Mouse (Mus musculus): ENCODE data around the gene Mrpl37. TPM values are rescaled to one million over a fixed set of nuclear protein-coding genes. Genes with fewer than 3 reads are reported as not detected.

The Mrpl37 gene
- polyA plus RNA-seq, 1 experiment from 2014 or later, result 78.1 TPM

DNA sequence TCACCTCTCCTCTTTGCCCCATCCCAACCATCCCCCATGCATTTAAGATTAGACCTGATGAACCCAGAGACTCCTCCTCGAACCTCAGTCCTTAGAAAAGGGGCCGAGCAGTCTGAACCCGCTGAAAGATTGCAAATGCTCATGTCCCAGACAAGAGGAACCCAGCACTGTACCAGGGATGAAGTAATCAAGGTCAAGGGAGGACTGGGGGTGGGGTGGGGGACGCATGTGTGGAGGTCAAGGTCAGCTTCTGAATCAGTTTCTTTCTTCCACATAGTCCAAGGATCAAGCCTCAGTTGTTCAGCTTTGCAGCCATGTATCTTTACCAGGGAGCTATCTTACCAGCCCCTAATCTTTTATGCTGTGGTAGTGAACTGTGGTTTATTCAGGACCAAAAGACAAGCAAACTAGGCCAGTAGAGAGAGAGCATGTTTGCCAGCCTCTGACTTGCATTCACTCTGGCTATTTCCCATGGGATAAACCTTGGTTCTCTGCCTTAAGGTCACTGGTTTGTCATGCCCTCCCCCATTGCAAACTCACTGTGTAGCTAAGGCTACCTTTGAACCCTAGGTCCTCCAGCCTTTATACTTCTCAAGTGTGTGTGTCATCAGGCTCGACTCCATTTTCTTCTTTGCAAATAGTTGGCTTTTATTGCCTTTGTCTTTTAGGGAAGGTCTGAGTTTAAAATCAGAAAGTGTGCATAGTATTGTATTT lies 46.2 kb downstream of the Mrpl37 start:
- DNase-seq (ENCODE audit: low spot score), result no peak

DNA sequence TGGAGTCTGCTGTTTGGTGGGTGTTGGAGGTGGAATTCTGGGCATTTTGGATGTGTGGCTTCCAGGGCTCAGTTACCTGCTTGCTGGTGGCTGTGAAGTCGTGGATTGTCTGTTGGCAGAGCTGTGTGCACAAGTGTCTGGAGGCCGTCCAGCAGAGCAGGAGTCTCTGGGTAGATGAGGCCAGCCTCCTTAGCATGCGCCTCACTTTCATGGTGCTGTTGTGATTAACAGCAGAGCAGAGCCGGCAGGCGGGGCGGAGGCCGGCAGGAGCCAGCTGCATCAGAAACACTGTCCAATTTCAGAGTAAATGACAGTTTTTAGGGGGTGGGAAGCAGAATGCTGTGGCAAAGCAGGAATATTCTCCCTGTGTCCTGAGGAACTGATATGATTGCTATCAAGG lies 47.6 kb downstream of the Mrpl37 start:
- DNase-seq (ENCODE audit: low spot score), result no peak

DNA sequence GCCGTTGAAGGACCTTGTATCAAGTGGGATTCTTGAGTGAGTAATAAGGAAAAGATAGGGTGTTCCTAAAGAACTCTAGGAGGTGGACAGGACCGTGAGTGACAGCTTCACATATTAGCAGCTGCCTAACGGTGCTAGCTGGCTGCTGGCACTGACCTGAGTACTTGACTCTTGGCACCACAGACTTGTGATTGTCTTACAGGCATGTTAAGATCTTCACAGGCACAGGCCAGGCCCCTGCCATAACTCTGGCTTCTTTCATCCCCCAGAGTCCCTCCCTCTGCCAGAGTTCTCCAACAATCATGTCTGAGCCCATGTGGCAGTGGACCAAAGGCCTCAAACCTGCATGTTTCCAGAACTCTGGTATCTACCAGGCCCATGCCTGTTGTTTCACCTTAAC lies 48.1 kb downstream of the Mrpl37 start:
- no peak for DNase-seq (ENCODE audit: low spot score)

DNA sequence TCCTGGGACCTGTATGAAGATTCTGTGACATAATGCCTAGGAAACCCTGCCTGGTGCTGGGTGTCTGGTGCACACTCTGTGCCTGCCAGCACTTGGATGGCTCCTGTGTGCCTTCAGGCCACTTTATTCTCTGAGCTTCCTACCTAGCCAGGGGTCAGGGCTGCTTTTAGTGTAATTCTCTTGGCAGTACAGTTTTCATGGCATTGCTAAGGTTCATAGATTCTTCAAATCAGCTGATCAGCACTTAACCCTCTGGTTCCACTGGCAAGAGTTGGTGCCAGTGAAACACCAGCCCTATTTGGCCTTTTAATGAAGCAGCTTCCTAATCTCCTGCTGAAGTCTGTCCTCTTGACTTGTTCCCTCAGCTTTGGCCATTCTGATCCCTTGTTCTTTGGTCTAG lies 49.4 kb downstream of the Mrpl37 start:
- no peak for DNase-seq (ENCODE audit: low spot score)

- DNase-seq (ENCODE audit: low spot score), result no peak
Observed at GRCm38 (mm10) chr4:107015971-107016511, 50.6 kb downstream of the Mrpl37 start.

DNA sequence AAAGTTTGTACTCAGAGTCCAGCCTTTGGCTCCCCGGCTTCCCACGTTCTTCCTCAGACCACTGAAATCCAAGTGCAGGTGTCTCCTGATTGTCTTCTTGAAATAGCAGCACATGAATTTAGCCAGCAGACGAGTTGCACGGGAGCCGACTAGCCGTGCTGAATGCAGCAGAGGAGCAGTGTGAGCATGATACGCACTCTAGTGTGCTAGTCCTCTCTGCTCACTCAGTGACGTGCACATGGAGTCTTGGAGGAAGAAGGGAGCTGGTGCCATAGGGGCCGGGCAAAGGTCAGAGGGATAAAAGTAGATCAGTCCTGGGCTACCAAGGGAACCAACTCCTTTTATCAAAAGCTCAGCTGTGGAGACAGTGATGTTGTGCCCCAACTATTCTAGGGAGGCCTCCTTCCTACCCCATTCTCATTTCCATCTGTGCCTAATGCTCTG lies 52.8 kb downstream of the Mrpl37 start:
- no peak for DNase-seq (ENCODE audit: low spot score)

DNA sequence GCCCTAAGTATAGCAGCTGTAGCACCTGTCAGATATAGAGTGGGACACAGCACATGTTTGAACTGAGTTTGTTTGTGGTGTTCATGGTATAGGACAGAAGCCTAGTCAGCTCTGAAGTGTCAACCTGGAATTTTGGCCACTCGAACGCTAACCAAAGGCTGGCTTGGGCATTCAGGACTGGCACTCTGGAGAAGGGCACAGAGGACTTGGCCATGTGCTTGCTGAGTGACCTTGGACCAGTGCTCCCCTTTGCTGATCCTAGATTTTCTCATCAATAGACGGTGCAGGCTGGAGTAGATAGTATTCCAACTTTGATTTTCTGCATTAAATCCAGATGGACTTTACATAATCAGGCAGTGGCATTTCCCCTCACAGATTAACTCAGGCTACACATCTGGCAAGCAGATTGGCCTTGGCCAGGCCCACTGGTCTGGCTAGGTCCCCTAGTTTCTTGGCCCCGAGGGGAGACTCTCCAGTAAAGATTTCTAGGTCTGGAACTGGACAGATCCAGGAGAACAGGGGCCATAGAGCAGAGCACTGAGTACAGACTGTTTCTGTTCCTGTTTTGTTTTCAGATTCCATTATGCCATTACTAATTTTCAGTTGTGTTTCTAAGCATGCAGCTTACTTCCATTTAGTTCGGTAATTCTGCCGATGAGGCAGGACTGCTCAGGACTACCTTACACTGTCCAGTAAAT lies 53.4 kb downstream of the Mrpl37 start:
- no peak for DNase-seq (ENCODE audit: low spot score)

GRCm38 (mm10) chr4:107012574-107012973 lies 54.1 kb downstream of the Mrpl37 start:
- DNase-seq (ENCODE audit: low spot score), result no peak

- DNase-seq (ENCODE audit: low spot score), result no peak
Observed at GRCm38 (mm10) chr4:107012005-107012478, 54.6 kb downstream of the Mrpl37 start.

GRCm38 (mm10) chr4:107011325-107012004 lies 55.2 kb downstream of the Mrpl37 start:
- DNase-seq (ENCODE audit: low spot score), result peak; percentile 33

DNA sequence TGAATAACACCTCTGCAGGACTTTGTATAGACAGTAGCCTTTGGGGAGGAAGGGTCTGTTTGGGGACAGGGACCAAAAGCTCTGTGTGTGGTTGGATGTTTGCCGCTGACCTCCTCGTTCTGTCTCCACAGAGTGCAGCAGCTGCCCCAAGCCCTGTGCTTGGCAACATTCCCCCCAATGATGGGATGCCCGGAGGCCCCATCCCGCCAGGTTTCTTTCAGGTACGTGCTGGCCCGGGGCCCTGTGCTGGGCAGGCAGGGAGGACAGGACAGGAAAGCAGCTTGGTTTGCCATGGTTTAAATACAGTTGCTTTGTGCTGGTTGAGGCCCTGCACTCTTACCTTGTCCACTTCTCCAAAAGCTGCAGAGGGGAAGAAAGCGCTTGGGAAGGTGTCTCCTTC lies 57.1 kb downstream of the Mrpl37 start:
- DNase-seq (ENCODE audit: low spot score), result no peak

DNA sequence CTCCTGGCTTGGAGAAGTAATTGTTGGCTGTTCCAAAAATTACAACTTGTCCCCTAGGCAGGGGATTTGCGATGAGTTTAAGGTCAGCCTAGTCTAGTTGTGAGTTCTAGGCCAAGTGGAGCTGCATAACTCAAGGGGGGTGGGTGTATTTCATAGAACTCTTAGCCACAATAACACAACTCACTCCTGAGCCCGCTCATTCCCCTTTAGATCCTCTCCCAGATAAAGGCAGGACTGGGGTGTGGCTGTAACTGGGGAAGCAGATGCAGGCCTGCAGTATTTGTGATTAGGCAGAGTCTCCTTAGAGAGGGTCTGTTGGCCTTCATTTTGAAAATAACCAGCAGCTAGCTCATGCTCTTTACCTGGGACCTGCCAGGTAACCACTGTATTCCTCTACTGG lies 58.5 kb downstream of the Mrpl37 start:
- no peak for DNase-seq (ENCODE audit: low spot score)

- no peak for DNase-seq (ENCODE audit: low spot score)
Observed at GRCm38 (mm10) chr4:107007359-107007758, 59.3 kb downstream of the Mrpl37 start.

DNA sequence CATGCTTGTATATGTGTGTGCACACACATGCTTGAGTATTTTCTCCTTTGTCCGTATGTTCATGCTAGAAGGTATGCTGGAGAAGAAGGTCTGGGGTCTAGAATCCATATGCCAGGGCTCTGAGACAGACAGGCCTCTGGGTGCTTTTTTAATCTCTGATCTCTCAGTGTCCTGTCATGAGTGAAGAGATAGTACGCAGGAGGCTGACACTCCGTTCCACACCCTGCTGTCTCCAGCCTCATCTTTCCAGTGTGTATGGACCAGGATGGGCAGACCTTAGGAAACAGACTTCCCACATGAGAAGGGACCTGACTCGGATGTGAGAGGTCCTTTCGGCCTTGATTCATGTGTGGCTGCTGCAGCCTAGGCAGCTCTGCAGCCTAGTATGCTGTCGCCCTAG lies 59.9 kb downstream of the Mrpl37 start:
- DNase-seq (ENCODE audit: low spot score), result no peak

DNA sequence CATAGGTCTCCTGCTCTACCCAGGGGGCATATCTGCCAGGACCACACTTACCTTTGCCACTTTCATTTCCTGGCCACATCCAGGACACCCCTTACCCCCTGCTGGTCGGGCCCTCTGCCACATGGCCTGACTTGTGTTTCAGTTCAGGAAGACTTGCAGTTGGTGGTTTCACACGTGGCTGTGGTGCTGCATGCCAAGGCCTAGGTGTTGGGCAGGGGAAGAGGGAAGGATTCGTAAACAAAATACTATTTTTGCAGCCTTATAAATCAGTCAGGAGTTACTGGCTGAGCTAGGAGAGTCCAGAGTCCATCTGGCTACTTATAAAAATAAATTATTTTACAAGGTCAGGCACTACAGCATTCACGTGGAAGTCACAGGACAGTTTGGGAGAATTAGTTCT lies 60.4 kb downstream of the Mrpl37 start:
- no peak for DNase-seq (ENCODE audit: low spot score)

Other genes starting within 250 kb of the Mrpl37 start
- 93.6 and 106 TPM in 2 replicates for gene Ssbp3, start 156.2 kb downstream of the Mrpl37 start, polyA plus RNA-seq (2015; fragmentation: Nextera tagmentation; extraction: Ambion mirVana)
- 5.0 and 5.3 TPM in 2 replicates for gene Cyb5rl, start 120 bp upstream of the Mrpl37 start, polyA plus RNA-seq (2015; fragmentation: Nextera tagmentation; extraction: Ambion mirVana)
- not detected in 2 replicates for gene Cdcp2, start 30.0 kb upstream of the Mrpl37 start, polyA plus RNA-seq (2015; fragmentation: Nextera tagmentation; extraction: Ambion mirVana)
- gene Tmem59, start 111.5 kb upstream of the Mrpl37 start, polyA plus RNA-seq (2015; fragmentation: Nextera tagmentation; extraction: Ambion mirVana), result 373 and 377 TPM in 2 replicates
- 48.4 and 67.1 TPM in 2 replicates for gene Tceanc2, start 112.2 kb upstream of the Mrpl37 start, polyA plus RNA-seq (2015; fragmentation: Nextera tagmentation; extraction: Ambion mirVana)
- 0.19 and 0.38 TPM in 2 replicates for gene Ldlrad1, start 142.3 kb upstream of the Mrpl37 start, polyA plus RNA-seq (2015; fragmentation: Nextera tagmentation; extraction: Ambion mirVana)
- gene Lrrc42, start 186.7 kb upstream of the Mrpl37 start, polyA plus RNA-seq (2015; fragmentation: Nextera tagmentation; extraction: Ambion mirVana), result 127 and 129 TPM in 2 replicates
- gene Hspb11, start 186.7 kb upstream of the Mrpl37 start, polyA plus RNA-seq (2015; fragmentation: Nextera tagmentation; extraction: Ambion mirVana), result 106 and 112 TPM in 2 replicates
- gene Dio1, start 240.3 kb upstream of the Mrpl37 start, polyA plus RNA-seq (2015; fragmentation: Nextera tagmentation; extraction: Ambion mirVana), result 6.8 and 7.2 TPM in 2 replicates
- gene Yipf1, start 247.5 kb upstream of the Mrpl37 start, polyA plus RNA-seq (2015; fragmentation: Nextera tagmentation; extraction: Ambion mirVana), result 84.3 and 87.2 TPM in 2 replicates